Mouse (Mus musculus): ENCODE data around the gene Hist1h3e.
"Not testable (repeated sequence)": the region's sequence is repeated elsewhere in the genome, so short reads cannot be mapped to it uniquely, and the experiment has no call there.

- not testable (repeated sequence) for TF ChIP-seq CTCF, EP300 (IDR thresholded peaks at IDR 0.05; ENCODE audit: low read depth)
Measured at GRCm38 (mm10) chr13:23560699-23561098, 1.5 kb downstream of the Hist1h3e start.
